Mouse (Mus musculus) stomach, postnatal 0 days (tissue): ENCODE measurements around the gene Fgf18.

Experiments
- CTCF ChIP-seq: IDR thresholded peaks from 2 replicates; pipeline ENCODE4 v1.5.1; 2016; ENCODE audit warnings: antibody characterized with exemption, low read depth, mild to moderate bottlenecking, moderate library complexity
- EP300 ChIP-seq: optimal IDR thresholded peaks from 2 replicates; pipeline ENCODE3; 2016; ENCODE audit warnings: antibody characterized with exemption

- TF ChIP-seq EP300 (no peak), CTCF (no peak)
Observed at GRCm38 (mm10) chr11:33151780-33152145, 4.6 kb upstream of the Fgf18 start.
